Mouse (Mus musculus): ENCODE measurements around the gene Chd2.
A peak's percentile ranks its signal among the peaks of the same experiment; 100 is the strongest.
"Not testable (repeated sequence)": the region's sequence is repeated elsewhere in the genome, so short reads cannot be mapped to it uniquely, and the experiment has no call there.

Gene Chd2

DNA sequence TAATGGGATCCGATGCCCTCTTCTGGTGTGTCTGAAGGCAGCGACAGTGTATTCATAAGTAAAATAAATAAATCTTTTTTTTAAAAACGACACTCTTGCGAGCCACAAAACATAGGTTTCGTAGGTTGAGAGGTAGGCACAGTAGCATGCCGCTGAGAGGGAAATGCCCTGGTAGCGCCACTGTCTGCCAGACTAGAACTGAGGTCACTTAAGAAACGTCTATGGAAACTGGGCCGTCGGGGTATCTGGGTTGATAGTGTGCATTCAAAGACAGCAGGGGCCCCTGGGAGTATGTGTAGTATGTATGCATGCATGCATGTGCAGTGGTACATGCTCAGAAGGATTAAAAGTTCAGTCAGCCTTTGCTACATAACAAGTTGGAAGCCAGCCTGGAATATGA lies 21.4 kb downstream of the Chd2 start:
- no peak for DNase-seq (ENCODE audit: low spot score)

DNA sequence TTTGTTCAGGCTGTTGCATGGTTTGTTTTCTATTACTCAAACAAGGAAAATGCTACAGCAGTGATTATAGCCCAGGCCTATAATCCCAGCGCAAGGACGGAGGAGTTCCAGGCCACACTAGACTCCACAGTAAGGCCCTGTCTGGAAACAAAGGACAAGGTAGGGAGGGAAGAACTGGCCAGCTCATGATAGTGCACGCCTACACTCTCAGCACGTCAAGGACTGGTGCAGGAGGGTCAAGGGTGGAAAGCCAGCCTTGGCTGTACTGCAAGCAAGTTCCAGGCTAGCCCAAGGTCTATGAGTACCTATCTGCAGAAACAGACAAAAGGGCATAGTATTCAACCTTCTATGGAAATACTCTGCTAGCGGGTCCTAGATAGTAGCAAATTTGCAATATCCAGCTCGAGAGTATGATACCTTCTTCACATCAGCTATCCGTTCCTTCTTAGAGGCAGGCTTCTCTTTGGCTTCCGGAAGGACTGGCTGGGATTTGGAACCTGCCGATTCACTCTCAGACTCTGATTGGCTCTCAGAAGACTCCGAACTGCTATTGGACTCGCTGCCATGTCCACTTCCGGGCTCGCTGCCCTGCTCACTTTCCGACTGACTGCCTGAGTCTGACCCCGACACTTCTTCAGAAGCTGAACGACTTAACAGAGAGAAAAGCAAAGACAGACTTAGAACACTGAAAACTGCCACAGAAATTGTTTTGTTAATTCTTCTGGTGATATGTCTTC lies 22.4 kb downstream of the Chd2 start:
- DNase-seq (ENCODE audit: low spot score): no peak

DNA sequence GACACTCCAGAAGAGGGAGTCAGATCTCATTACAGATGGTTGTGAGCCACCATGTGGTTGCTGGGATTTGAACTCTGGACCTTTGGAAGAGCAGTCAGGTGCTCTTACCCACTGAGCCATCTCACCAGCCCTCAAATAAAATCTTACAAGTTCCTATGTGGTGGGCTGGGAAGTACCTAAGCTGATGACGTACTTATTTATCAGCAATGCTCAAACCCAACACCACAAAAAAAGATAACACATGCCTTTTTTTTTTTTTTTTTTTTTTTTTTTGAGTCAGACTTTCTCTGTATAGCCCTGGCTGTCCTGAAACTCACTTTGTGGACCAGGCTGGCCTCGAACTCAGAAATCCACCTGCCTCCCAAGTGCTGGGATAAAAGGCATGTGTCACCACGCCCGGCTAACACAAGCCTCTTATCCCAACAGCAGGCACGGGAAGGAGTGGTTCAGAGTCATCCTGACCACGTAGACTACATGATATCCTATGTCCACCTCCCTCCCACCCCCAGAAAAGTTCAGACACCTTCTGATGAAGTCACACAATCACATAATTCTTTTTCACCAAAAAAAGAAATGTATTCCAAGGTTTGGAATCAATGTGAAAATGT lies 23.2 kb downstream of the Chd2 start:
- not testable (repeated sequence) for DNase-seq (ENCODE audit: low spot score)

DNA sequence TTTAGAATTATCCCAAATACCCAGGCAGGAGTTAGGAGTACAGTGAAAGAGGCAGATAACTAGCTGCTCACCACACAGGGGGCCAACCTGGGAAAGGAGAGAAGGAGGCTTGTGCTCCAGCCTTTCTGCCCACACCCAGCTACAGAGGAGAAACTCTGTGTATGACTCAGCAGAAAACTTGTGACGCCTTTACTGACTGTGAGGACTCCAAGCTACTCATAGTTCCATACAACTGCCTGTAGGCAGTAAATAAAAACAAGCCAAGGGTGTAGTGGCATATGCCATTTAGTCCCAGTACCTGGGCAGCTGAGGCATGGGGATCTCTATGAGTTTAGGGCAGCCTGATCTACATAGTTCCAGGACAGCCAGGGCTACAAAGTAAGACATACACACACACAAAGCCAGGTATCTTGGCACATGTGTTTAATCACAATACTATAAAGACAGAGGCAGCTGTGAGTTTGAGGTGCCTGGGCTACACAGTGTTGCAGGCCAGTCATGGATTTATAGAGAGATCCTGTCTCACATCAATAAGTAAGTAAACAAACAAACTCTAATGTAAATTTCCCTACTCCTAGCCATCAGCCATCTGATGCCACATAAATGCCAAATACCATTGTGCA lies 24.1 kb downstream of the Chd2 start:
- DNase-seq (ENCODE audit: low spot score): peak; percentile 32

DNA sequence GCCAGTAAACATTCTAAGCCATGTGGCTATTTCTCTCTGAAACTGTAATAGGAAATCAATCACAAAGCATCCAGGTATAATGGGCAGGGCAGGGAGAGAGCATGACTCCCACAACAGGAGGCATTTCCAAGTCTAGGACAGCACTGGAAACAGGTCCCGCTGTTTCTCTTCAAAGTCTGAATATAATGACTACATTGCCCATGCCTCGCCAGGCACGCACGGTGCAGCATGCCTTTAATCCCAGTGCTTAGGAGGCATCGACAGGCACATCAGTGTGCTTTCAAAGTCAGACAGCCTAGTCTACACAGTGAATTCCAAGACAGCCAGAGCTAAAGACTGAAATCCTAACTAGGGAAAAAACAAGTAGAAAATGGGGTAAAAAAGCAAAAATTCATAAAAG lies 24.8 kb downstream of the Chd2 start:
- DNase-seq (ENCODE audit: low spot score): no peak

DNA sequence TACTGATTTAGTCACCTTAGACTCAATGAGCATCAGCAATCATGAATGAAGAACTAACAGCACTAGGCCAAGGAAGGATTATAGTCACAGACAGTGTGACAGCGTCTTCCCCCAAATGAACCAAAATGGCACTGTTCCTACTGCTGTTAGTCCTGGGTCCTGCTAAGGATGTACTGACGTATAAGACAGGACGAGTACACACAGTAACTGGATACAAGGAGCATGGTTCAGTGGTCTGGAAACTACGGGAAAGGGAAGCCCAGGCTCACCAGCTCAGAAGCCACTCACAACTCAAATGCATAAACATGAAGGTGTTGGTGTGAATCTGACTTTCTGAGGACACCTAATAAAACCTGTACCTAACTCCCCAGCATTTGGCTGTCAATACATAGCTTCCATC lies 27.1 kb downstream of the Chd2 start:
- DNase-seq (ENCODE audit: low spot score): no peak

DNA sequence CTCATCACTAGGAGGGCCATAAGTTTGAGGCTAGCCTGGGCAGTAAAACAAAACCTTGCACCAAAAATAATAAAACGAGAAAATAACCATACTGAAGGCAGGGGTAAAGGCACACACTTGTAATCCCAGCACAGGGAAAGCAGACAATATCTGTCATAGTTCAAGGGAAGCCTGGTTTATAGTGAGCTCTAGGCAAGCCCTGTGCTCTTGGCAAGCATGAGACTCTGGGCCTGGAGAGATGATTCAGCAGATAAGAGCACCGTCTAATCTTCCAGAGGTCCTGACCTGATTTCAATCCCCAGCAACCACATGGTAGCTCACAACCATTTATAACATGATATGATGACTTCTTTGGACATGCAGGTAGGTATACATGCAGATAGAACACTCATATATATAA lies 29.2 kb downstream of the Chd2 start:
- no peak for DNase-seq (ENCODE audit: low spot score)

DNA sequence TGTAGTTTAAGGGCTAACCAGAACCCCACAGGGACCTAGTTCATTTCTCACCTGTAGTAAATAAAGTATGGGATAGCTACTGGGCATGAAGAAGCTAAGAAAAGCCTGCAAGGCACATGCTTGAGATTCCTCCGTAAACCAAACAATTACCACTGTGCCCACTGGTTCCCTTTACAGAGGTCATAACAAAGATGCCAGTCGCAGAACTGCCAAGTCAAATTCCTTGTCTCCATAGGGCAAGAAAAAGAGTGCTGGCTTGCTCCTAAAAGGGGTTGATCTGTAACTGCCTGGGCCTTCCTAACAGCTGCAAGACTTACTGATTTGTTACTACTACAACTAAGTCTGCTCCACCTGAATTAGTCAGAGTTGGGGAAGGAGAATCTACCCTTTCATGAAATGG lies 32.9 kb downstream of the Chd2 start:
- DNase-seq (ENCODE audit: low spot score): no peak

DNA sequence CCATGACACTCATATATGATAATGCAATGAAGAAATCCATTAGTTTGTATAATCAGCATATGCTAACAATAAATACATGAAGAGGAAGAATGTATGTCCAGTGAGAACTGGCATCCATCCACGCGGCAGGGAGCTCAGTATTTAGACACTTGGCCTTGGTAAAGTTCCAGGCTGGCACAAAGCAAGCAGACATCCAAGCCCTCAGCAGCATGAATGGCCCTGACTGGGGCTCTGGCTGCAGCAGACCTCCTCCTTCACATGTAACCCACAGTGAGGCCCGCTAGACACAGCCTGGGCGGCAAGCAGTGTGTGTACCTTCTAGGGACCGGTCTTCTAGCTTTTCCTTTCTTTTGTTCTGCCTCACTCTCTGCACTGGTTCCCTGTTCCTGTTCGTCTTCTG lies 34.1 kb downstream of the Chd2 start:
- DNase-seq (ENCODE audit: low spot score): no peak

DNA sequence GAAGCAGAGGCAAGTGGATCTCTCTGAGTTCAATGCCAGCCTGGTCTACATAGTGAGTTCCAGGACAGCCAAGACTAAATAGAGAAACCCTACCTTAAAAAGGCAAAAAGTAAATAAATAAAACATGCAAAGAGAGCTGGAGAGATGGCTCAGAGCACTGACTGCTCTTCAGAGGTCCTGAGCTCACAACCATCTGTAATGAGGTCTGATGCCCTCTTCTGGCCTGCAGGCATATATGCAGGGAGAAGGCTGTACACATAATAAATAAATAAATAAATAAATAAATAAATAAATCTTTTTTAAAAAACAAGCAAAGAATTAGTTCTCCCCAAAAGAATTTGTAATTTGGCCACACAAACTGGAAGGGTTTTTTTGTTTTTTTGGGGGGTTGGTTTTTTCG lies 34.8 kb downstream of the Chd2 start:
- DNase-seq (ENCODE audit: low spot score): no peak

DNA sequence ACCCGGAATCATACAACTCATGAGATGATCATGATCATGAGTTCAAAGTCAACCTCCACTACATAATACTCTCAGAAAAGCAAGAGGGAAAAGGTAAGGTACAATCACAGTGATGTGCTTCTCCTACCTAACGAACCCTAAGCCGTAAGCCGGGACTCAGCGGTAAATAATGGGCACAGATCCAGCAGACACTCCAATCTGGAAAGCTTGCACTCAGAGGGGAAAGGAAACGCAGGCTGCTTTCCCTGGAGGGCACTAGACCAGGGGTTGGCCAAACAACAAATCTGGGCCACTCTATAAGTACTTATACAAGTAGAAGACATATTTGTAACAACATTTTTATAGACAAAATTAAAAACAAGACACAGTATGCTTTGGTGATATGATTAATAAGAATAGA lies 36.4 kb downstream of the Chd2 start:
- DNase-seq (ENCODE audit: low spot score): no peak

DNA sequence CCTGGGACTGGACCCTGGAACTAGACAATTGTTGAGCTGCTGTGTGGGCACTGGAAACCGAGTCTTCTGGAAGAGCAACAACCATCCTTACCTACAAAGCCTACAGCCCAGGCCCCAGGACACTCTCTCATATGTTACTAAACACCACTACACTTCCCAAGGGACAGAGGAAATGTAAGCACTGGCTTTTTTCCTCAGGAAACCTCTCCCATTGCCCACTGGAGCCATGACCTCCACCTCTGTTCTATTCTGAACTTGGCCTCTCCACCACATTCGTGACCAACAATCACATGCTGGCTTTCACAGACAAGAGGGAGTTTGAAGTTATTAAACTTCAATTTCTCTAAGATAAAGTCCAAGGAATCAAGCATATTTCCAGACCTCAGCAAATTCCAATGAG lies 43.4 kb downstream of the Chd2 start:
- DNase-seq (ENCODE audit: low spot score): no peak

DNA sequence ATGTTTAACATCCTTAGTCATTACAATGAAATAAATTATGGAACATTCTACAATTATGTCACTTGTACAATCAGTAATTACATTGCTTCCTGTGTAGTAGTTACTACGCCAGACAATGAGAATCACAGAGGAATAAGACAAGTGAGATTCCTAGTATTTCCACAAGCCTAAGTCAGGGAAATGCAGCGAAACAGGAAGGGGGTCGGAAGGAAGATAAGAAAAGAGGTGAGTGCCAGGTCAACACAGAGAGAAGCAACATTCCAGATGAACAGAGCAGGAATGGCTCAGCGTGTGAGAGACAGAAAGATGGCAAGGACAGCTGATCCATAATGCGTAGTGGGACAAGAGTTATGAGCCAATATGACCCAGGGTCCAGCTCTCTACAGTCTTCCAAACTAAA lies 52.4 kb downstream of the Chd2 start:
- DNase-seq (ENCODE audit: low spot score): no peak

DNA sequence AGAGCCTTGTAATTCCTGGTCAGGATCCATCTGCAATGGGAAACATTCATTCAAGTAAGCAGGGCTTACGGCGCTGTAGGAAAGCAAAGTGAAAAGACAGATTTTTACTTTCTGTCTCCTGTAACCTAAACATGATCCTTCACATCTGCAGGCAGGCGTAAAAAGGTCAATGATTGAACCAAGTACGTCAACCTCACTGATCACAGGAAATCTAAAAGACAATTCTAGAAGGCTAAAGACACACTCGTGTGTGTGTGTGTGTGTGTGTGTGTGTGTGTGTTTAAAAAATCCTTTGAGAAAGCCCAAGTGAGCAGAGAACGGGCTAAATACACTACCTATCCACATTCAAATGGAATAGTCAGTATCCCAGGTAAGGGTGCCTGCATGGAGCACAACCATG lies 60.5 kb downstream of the Chd2 start:
- DNase-seq (ENCODE audit: low spot score): no peak

DNA sequence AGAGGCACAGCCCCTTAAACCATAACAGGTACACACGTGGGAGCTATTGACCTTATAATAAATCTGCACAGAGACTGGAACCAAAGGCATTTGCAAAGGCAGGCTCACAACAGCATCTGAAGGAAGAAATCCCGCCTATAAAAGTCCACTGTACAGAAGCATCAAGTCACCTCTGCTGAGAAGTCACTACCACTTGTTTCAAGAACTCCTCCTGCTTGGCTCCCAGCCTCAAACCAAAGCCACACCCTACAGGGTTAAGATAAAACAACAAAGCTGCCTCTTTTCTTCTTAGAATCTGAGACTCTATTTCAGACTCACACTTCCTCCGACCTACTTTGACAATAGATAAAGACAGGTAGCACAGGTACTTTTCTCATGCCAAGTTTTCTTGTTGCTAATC lies 62.1 kb downstream of the Chd2 start:
- DNase-seq (ENCODE audit: low spot score): no peak

DNA sequence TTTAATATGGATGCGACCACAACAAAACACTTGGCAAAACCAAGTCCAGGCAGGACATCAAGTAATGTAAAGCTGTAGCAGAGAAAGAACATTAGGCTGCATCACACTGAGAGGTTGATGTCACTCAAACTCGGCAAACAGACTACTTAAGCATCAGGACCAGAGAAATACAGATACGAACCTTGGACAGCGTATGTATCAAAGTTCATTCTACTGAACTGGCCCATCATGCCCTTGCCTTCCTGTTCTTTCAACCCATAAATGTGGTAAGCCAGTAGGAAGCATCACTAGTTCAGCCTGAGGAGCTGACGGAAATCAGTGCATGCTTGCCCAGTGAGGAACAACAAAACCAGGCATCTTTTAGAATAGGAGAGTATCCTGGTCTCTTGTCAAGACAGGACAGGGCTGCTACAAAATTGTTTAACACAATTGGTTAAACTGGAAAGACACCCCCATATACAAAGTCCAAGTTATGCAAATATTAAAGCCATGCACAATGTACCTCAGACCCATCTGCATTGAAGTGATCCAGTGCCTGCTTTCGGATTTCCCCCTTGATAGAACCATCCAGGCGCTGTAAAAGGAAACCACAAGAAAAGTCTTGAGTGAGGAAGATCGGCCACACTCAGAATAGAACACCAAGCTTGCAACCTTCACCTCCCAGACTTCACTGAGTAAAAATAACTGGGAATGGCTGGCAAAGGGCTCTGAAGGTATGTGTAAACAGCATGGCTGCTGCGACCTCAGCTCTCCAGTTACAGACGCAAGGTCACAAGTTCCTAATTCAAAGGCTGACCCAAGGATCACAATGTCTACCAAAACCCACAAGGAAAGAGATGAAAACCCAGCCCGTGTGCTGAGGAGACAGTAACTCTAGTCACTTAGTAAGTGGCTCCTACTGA lies 63.2 kb downstream of the Chd2 start:
- no peak for DNase-seq (ENCODE audit: low spot score)

DNA sequence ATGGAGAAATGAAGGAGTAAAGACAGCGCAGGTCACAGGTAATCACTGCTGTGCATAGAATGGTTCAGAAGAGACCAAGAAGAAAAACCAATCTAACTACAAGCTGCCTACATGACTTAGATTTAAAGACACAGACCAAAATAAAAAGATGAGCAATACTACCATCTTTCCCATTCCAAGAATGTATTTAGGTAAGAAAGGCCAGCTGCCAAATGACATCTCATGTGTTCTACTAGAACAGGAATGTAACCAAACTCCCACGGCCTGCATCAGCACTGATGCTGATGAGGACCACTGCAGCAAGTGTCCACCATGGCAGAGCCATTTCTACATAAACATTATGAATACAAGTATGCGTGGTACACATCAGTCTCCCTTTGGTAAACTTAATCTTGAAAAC lies 73.9 kb downstream of the Chd2 start:
- DNase-seq (ENCODE audit: low spot score): no peak

DNA sequence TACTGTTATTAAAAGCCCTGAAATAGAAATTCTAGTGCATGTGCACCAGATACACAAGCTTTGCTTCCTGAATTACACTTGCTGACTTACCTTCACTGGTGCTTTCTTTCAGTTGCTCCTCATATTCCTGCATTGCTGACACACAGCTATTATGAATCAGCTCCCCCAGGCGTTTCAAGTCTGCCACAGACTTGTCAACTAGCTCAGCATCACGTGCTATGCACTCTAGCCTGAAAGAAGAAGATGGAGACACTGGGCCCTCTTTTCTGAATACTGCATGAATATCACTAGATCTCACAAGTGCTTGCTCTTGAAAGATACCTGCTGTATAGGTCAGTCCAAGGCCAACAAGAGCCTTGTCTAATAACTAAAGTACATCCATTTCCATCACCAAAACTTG lies 78.1 kb downstream of the Chd2 start:
- DNase-seq (ENCODE audit: low spot score): no peak

DNA sequence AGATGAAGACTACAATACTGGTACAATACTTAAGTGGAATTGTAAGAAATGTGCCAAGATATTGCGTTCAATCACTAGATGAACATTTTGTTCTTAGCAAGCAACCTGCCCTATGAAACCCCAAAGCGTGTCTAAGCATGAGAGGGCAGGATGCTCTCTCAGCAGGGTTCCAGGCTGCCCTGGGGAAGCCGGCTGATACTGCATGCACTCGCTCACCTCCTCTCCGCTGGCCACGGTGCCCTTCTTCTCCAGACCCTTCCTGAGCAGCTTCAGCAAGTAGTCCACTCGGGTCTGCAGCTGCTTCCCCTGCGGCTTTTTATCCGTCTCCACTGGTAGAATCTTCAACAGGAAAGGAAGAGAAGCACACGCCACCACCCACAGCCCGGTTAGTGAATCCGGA lies 87.5 kb downstream of the Chd2 start:
- DNase-seq (ENCODE audit: low spot score): no peak

DNA sequence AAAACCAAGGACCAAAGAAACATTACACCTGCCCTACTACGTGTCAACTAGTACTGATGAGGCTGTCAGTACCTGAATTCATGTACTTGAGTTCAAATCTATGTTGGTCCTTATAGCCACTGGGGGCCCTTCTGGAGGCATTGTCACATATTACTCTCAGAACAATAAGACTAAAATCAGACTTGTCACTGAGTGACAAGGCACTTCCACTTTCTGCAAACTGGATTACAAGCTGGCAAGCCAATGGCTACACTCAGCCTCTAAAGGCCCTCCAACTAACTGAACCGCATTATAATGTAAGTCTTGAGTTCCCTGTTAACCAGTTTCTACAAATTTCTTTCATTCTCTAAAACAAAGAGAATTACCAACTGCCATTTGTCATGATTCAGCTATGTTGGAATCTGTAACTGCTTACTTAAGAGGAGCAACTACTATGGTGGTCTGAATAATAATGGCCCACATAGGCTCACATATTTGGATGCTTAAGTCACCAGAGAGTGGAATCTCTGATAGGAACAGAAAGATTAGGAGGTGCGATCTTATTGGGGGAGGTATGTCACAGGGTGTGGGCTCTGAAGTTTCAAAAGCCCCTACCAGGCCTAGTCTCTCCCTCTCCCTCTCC lies 89.3 kb downstream of the Chd2 start:
- DNase-seq (ENCODE audit: low spot score): no peak

DNA sequence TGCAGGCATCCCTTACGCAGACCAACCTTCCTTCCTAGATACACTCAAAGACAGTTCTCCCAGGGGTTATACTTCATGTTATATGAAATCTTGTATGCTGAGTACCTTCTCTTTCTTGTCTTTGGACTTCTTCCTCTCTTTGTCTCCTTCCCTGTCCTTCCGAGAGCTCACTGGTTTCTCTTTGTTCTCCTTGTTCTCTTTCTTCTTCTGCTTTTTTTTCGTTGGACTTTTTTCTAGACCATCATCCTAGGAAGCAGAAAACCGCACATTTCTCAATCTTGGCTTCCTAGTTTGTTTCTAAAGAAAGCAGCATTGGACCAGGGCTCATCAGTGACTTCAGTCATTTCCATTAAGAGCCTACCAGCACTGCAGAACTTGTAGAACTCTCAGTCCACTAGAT lies 90.0 kb downstream of the Chd2 start:
- no peak for DNase-seq (ENCODE audit: low spot score)

DNA sequence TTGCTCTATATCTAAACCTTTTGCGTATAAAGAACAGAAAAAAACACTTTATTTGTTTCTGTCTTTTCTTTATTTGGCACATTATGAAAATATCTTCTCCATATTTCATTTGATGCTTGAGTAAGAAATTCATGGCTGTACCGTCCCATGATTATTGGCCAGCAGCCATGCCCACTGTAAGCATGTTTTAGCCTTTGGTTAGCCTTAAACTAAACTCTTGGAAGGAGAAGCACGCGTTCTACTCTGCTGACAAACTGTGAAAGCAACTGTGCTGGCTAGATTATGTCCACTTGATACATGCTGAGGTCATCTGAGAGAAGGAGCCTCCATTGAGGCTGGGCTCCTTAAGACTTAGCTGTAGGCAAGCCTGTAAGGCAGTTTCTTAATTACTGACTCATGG lies 99.4 kb downstream of the Chd2 start:
- no peak for DNase-seq (ENCODE audit: low spot score)
